Mouse (Mus musculus) intestine, postnatal 0 days (tissue): ENCODE measurements at regions not wholly inside any gene's neighbourhood (a gene's known extent, or its start where the extent isn't known, plus 50 kb on each side); places are given as distances from the start of the nearest gene placed in this dataset.

Experiments
- ATAC-seq: fragments of 200-750 bp; cut with Nextera tagmentation; 2 replicates; pipeline ENCODE4 v1.8.0; 2017; ENCODE audit warnings: mild to moderate bottlenecking, moderate TSS enrichment, moderate library complexity
- H3K27ac ChIP-seq: fragments of 300-500 bp; sonication (generic); 2 replicates; pipeline ENCODE4 v1.5.1; 2014; ENCODE audit warnings: mild to moderate bottlenecking, low read depth, low read length, moderate library complexity
- H3K27me3 ChIP-seq: fragments of 300-500 bp; sonication (generic); replicated peaks from 2 replicates; pipeline ENCODE4 v1.6.1; 2014; ENCODE audit warnings: low read length, mixed read lengths; ENCODE audit not compliant: control insufficient read depth, insufficient read depth
- H3K36me3 ChIP-seq: fragments of 300-500 bp; sonication (generic); 2 replicates; pipeline ENCODE4 v1.6.1; 2014; ENCODE audit warnings: mild to moderate bottlenecking, moderate library complexity; ENCODE audit not compliant: control insufficient read depth, insufficient read depth
- H3K4me1 ChIP-seq: fragments of 300-500 bp; sonication (generic); replicated peaks from 2 replicates; pipeline ENCODE4 v1.6.1; 2014; ENCODE audit warnings: antibody characterized with exemption, low read length, mixed read lengths; ENCODE audit not compliant: control insufficient read depth, insufficient read depth
- H3K4me2 ChIP-seq: fragments of 300-500 bp; sonication (generic); replicated peaks from 2 replicates; pipeline ENCODE4 v1.6.1; 2014; ENCODE audit warnings: low read depth, mild to moderate bottlenecking, moderate library complexity
- H3K4me3 ChIP-seq: fragments of 300-500 bp; sonication (generic); 2 replicates; pipeline ENCODE4 v1.5.1; 2014; ENCODE audit warnings: low read depth, low read length
- H3K9ac ChIP-seq: fragments of 300-500 bp; sonication (generic); 2 replicates; pipeline ENCODE4 v1.6.1; 2014; ENCODE audit warnings: mild to moderate bottlenecking, low read depth, low read length
- H3K9me3 ChIP-seq: fragments of 300-500 bp; sonication (generic); 2 replicates; pipeline ENCODE4 v1.6.1; 2016; ENCODE audit warnings: mixed run types; ENCODE audit not compliant: control insufficient read depth
- CTCF ChIP-seq: sonication (generic); IDR thresholded peaks from 2 replicates; pipeline ENCODE4 v1.5.1; 2016; ENCODE audit warnings: low read depth, mild to moderate bottlenecking, control low read depth, antibody characterized with exemption, moderate library complexity
- WGBS: fragments of 180-500 bp; shearing (Covaris S2); extraction: QIAGEN DNeasy Blood & Tissue Kit; methylation state at CpG from one replicate; pipeline ENCODE4 v1.1.7; 2014; 5-methylcytosine and 5-hydroxymethylcytosine counted together

DNA sequence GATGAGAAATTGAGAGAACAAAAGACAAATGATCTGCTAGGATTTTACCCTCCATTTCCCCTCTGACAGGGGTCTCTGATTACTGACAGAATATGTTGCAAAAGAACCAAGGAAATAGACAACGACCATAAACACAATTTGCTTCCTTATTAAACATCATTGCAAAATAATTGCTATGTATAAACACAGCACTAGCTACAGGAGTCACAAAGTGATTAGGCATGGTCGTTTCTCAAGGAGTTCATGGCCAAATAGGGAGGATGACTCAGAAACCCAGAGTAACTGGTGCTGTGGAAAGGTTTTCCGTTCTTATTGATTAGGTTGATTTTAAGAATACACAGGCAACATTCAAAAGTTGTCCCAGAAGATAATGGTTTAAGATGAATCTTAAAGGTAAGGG, 180.4 kb downstream of the Gm12728 start:
- WGBS = 57% methylated on average over 3 of the region's 3 CpGs
- no peak overlapping the region for H3K9ac ChIP-seq
- H3K36me3 ChIP-seq = no peaks in the 10 kb centered on the region
- H3K4me2 ChIP-seq = no peak overlapping the region
- H3K4me1 ChIP-seq = 0 out of 2 replicates have a peak, but pooled peaks cover 4% of the 10 kb centered on the region
- no peak overlapping the region for H3K4me3 ChIP-seq
- ATAC-seq = no peak
- H3K27me3 ChIP-seq = no peaks in the 10 kb centered on the region
- no peak overlapping the region for H3K27ac ChIP-seq
- H3K9me3 ChIP-seq = no peaks in the 10 kb centered on the region
- no peak for TF ChIP-seq CTCF

DNA sequence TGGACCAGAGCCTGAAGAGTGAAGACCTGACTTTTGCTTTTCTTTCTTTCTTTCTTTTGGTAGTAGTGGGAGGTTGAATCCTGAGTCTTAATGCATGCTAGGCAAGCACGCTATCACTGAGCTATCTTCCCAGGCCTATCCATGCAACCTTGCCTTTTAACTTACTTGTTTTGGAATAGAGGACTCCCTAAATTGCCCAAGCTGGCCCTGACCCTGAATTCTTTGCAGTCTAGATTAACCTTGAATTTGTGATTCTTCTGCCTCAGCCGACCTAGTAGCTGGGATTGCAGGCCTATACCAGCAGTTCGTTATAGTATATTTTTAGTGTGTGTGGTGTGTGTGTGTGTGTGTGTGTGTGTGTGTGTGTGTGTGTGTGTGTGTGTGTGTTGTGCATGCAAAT, 183.1 kb downstream of the Gm12728 start:
- H3K4me2 ChIP-seq = no peak overlapping the region
- TF ChIP-seq CTCF = no peak

DNA sequence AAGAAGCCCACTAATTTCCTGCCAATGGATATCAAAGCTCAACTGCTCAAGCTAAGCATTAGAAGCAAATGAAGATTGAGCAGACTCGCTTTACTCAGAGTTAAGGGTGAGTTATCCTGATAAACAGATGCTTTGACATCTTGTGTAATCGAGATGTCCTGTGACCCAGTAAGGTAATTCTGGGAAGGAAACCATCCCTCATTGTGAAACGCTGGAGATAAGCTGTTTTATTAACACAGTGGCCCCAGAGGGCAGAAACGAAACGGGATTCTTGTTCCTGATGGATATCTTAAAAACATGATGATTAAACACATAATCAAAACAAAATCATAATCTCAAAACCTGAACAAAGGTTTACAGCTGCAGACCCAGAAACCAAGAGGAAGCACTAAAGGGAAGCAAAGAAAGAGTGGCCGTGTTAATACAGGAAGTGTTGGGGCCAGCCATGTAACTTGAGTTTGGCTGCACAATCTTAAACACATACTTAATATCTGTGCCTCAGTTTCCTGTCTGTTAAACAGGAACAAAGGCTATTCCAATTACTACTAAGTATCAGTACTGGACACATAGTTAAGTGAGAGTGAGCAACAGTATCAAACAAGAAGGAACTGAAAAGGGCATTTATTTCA, 184.2 kb downstream of the Gm12728 start:
- Histone ChIP-seq H3K4me3 (no peak overlapping the region), H3K9me3 (no peaks in the 10 kb centered on the region), H3K9ac (no peak overlapping the region), H3K27me3 (no peaks in the 10 kb centered on the region), H3K4me1 (0 out of 2 replicates have a peak, but pooled peaks cover 4% of the 10 kb centered on the region), H3K27ac (no peak overlapping the region), H3K36me3 (no peaks in the 10 kb centered on the region), H3K4me2 (no peak overlapping the region)
- WGBS = 13% methylated on average over 6 of the region's 6 CpGs
- 0 out of 2 replicates have a peak, but pooled peaks have one; percentile 51 for ATAC-seq
- no peak for TF ChIP-seq CTCF

More for the DNA sequence above, 183.1 kb downstream of the Gm12728 start:
- H3K36me3 ChIP-seq = no peaks in the 10 kb centered on the region
- H3K9ac ChIP-seq = no peak overlapping the region
- WGBS = 86% methylated on average over 3 of the region's 3 CpGs
- H3K4me3 ChIP-seq = no peak overlapping the region
- no peaks in the 10 kb centered on the region for H3K9me3 ChIP-seq
- H3K4me1 ChIP-seq = 0 out of 2 replicates have a peak, but pooled peaks cover 4% of the 10 kb centered on the region
- ATAC-seq = no peak
- no peaks in the 10 kb centered on the region for H3K27me3 ChIP-seq
- no peak overlapping the region for H3K27ac ChIP-seq

DNA sequence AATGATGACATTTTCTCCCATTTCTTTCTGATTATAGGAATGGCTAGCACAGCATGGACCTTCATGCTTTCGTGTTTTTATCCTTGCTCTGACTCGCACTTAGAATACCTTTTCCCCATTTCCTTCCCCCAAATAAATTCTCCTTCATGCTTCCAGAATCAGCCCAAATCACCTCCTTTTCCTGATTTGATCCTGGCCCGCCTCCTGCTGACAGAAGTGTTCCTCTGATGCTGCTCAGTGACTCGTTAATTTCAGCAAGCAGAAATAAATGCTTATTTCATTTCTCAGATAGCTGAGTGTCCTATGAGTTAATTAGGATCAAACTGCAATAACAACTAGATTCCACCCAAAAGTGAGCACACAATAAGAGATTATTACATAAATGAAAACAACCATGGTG, 185.3 kb downstream of the Gm12728 start:
- Histone ChIP-seq H3K27me3 (no peaks in the 10 kb centered on the region), H3K36me3 (no peaks in the 10 kb centered on the region), H3K4me2 (no peak overlapping the region), H3K9me3 (no peaks in the 10 kb centered on the region), H3K9ac (no peak overlapping the region), H3K4me1 (no peaks in the 10 kb centered on the region), H3K27ac (no peak overlapping the region), H3K4me3 (no peak overlapping the region)
- no peak for ATAC-seq
- no peak for TF ChIP-seq CTCF
- 84% methylated on average over 4 of the region's 4 CpGs for WGBS

DNA sequence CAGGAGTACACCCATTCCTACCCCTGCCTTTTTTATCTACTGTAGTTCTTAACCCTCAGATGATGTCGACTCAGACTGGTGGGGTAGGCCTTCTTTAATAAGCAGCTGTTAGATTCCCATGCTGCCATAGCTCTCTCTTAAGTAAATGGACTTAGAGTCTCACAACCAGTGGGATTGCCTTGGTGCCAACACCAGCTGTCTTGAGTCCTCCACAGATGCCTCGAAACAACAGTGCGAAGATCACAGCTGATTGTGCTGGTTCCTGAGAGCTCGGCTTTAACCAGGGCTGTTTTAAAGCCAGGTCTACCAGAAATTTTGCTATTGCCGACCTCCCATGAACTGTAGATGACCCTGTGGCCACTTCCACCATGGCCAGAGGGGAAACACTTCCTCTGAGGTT, 189.4 kb downstream of the Gm12728 start:
- H3K9me3 ChIP-seq = no peaks in the 10 kb centered on the region
- no peak overlapping the region for H3K27ac ChIP-seq
- H3K4me3 ChIP-seq = no peak overlapping the region
- 86% methylated on average over 5 of the region's 5 CpGs for WGBS
- no peak for TF ChIP-seq CTCF
- H3K4me2 ChIP-seq = no peak overlapping the region
- ATAC-seq = no peak
- H3K4me1 ChIP-seq = no peaks in the 10 kb centered on the region
- no peaks in the 10 kb centered on the region for H3K36me3 ChIP-seq
- H3K27me3 ChIP-seq = no peaks in the 10 kb centered on the region
- H3K9ac ChIP-seq = no peak overlapping the region

DNA sequence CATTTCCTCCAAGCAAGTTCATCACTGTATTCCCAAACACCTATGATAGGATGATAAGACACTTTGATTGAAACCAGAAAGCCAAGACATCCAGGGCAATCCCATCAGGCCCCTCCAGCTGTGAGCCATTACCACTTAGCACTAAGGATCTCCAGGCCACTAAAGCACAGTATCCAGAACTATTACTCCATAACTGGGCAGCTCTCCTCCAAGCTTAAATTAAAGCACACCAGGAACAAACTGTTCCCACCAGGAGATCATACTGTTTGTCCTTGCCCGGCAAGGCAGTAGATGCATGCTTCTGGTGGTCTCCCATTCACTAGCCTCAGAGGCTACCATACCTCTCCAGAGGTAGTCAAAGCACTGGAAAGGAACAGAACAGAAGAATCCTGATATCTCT, 193.3 kb downstream of the Gm12728 start:
- 73% methylated on average over 1 of the region's 1 CpGs for WGBS
- H3K36me3 ChIP-seq = no peaks in the 10 kb centered on the region
- H3K4me3 ChIP-seq = no peak overlapping the region
- ATAC-seq = no peak
- no peaks in the 10 kb centered on the region for H3K9me3 ChIP-seq
- no peaks in the 10 kb centered on the region for H3K4me1 ChIP-seq
- no peak overlapping the region for H3K9ac ChIP-seq
- no peak overlapping the region for H3K4me2 ChIP-seq
- H3K27me3 ChIP-seq = no peaks in the 10 kb centered on the region
- no peak for TF ChIP-seq CTCF
- no peak overlapping the region for H3K27ac ChIP-seq
